Mouse (Mus musculus) kidney, adult 2 months (tissue): Measurements from ENCODE around the gene Bex1.

ENCODE experiments used
- CTCF ChIP-seq: fragments of 200-500 bp; conservative IDR thresholded peaks from 2 replicates; pipeline ENCODE4 v1.5.1; 2011; ENCODE audit warnings: low read depth, mild to moderate bottlenecking, control low read depth, low read length, moderate library complexity, mixed read lengths; ENCODE audit not compliant: insufficient read depth, insufficient read length
- POLR2A ChIP-seq: fragments of 200-500 bp; IDR thresholded peaks from one replicate; pipeline ENCODE4 v1.6.1; 2011; ENCODE audit warnings: low read depth, low read length, control low read depth

DNA sequence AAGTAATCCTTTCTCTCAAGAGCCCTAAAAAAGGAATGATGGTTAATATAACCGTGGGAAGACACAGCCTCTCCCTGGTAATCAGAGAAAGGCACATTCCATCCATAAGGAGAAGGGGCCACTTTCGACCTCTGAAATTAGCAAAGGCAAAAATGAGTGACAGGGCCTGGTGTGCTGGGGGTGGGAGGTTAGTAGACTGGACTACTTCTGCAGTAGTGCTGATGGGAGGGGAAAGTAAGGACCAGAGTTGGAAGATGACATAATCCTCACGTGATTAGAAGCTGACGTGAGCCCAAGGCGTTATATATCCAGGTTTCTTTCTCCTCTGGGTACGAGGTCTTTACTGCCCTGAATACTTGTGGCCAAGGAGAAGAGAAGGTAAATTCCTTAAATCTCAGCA, 8.4 kb upstream of the Bex1 start:
- TF ChIP-seq POLR2A (no peak), CTCF (no peak)
